Mouse (Mus musculus): Measurements from ENCODE around the gene Mre11a. TPM values are rescaled to one million over a fixed set of nuclear protein-coding genes. Genes with fewer than 3 reads are reported as not detected.
A peak's percentile ranks its signal among the peaks of the same experiment; 100 is the strongest.

The Mre11a gene
- polyA plus RNA-seq, 1 experiment from 2014 or later, result 10.3 TPM

DNA sequence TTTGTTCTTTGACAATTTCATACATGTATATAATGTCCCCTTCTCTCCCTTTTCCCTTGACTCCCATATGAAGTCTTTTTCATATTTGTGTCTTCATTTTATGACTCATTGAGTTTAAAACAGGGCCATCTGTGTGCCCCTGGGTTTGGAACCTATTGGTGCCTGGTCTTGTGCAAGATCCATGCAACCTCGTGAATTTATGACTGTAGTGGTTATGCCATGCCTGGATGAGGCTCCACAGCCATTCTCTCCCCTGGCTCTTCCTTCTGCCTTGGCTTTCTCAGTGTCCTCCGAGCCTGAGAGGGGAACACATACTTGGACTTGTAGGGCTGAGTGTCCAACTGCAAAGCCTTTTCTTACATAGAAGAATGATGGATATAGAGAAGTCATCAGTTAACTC, 21.3 kb downstream of the Mre11a start:
- no peak overlapping the region for H3K9ac ChIP-seq (ENCODE audit: low read depth, low read length)
- H3K4me1 ChIP-seq (ENCODE audit: control insufficient read depth, insufficient read depth, low read depth, low read length), result no peaks in the 10 kb centered on the region
- 93% methylated on average over 2 of the region's 2 CpGs for WGBS
- no peaks in the 10 kb centered on the region for H3K9me3 ChIP-seq (ENCODE audit: control insufficient read depth, low read length)
- no peak overlapping the region for H3K4me3 ChIP-seq (ENCODE audit: low read length)
- no peaks in the 10 kb centered on the region for H3K27me3 ChIP-seq (replicated peaks; ENCODE audit: control insufficient read depth, insufficient read depth, low read length)
- peaks cover 15% of the 10 kb centered on the region for H3K36me3 ChIP-seq (ENCODE audit: control insufficient read depth, insufficient read depth, low read length)
- no peak for ATAC-seq
- no peak overlapping the region for H3K4me2 ChIP-seq (ENCODE audit: low read length)
- H3K27ac ChIP-seq (ENCODE audit: low read depth, low read length), result no peak overlapping the region

DNA sequence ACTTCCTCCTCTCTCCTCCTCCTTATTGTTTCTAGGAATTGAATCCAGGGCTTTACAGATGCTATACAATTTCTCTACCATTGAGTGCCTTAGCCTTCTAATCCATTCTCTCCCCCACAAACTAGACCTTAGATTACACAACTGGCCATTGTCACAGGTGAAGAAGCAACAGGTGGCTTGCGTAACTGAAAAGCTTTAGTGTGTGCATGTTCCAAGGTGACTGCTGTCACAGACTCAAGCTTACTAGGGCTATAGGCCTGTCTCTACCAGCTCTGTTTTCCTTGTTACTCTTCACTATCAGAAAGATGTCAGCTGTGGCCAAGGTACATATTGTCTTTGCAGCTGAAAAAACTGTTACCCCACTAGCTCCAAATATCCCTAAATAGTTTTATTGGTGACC, 22.3 kb downstream of the Mre11a start:
- WGBS, result 97% methylated on average over 1 of the region's 1 CpGs
- Histone ChIP-seq H3K27me3 (replicated peaks; ENCODE audit: control insufficient read depth, insufficient read depth, low read length) (no peaks in the 10 kb centered on the region), H3K9me3 (ENCODE audit: control insufficient read depth, low read length) (no peaks in the 10 kb centered on the region), H3K9ac (ENCODE audit: low read depth, low read length) (no peak overlapping the region), H3K4me1 (ENCODE audit: control insufficient read depth, insufficient read depth, low read depth, low read length) (no peaks in the 10 kb centered on the region), H3K4me3 (ENCODE audit: low read length) (no peak overlapping the region), H3K4me2 (ENCODE audit: low read length) (no peak overlapping the region), H3K36me3 (ENCODE audit: control insufficient read depth, insufficient read depth, low read length) (peaks cover 11% of the 10 kb centered on the region), H3K27ac (ENCODE audit: low read depth, low read length) (no peak overlapping the region)
- ATAC-seq, result no peak

DNA sequence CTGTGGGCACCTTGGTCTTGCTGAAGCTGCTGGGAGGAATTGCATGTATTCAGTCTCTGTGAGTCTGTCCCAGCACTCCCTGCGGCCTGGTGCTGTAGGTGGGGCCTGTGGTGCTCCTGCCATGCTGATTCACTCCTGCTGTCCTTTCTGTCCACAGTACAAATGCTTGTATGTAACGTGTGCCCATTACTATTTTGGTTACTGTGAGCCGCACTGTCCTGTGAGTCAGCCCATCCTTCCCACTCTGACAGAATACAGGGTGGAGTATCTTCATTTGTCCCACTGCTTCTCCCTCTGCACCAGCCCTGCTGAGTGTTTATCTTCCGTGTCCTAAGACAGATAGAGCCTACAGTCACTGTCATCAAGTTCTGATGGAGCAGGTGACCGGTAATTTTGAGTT, 25.7 kb downstream of the Mre11a start:
- ATAC-seq, result no peak
- Histone ChIP-seq H3K4me1 (ENCODE audit: control insufficient read depth, insufficient read depth, low read depth, low read length) (no peaks in the 10 kb centered on the region), H3K9ac (ENCODE audit: low read depth, low read length) (no peak overlapping the region), H3K36me3 (ENCODE audit: control insufficient read depth, insufficient read depth, low read length) (peaks cover 16% of the 10 kb centered on the region), H3K4me2 (ENCODE audit: low read length) (no peak overlapping the region), H3K27ac (ENCODE audit: low read depth, low read length) (no peak overlapping the region), H3K9me3 (ENCODE audit: control insufficient read depth, low read length) (no peaks in the 10 kb centered on the region), H3K27me3 (replicated peaks; ENCODE audit: control insufficient read depth, insufficient read depth, low read length) (no peaks in the 10 kb centered on the region), H3K4me3 (ENCODE audit: low read length) (no peak overlapping the region)
- 97% methylated on average over 5 of the region's 5 CpGs for WGBS

DNA sequence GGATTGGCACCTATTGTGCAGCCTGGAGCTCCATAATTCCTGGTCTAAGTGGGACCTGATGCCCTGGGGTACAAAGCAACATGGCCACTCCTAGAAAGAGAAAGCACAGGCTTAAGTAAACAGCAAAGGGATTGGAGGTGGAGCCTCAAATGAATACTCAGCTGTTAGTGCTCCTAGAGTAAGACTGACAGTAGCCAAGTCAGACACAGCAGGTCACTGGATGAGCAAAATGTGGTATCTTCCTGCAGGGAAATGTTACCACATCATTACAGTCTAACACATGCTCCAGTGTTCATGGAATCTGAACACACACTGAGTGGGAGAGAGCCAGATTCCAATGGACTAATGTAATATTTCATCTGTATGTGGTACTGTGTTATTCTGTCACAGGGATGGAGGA, 36.9 kb downstream of the Mre11a start:
- Histone ChIP-seq H3K4me3 (ENCODE audit: low read length) (no peak overlapping the region), H3K27me3 (replicated peaks; ENCODE audit: control insufficient read depth, insufficient read depth, low read length) (no peaks in the 10 kb centered on the region), H3K9ac (ENCODE audit: low read depth, low read length) (no peak overlapping the region), H3K4me1 (ENCODE audit: control insufficient read depth, insufficient read depth, low read depth, low read length) (no peaks in the 10 kb centered on the region), H3K9me3 (ENCODE audit: control insufficient read depth, low read length) (no peaks in the 10 kb centered on the region), H3K4me2 (ENCODE audit: low read length) (no peak overlapping the region), H3K36me3 (ENCODE audit: control insufficient read depth, insufficient read depth, low read length) (peaks cover 9% of the 10 kb centered on the region; the same call in 1 of the 2 replicates), H3K27ac (ENCODE audit: low read depth, low read length) (no peak overlapping the region)
- ATAC-seq, result no peak

DNA sequence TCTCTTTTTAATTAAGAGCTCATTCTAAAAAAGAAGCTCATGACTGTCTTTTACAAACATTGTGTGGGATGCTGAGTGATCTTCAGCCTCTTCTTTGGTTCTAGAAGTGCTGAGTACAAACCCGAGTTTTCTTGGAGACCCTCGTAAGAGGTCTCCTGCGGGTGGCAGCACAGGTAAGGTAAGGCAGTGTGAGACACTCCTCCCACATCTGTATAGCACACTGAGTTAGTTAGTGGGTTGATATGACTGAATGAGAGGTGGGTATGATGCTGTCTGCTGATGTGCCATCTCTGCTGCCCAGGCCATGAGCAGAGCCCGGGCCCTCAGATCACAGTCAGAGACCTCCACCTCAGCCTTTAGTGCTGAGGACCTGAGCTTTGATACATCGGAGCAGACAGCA, 40.4 kb downstream of the Mre11a start:
- ATAC-seq, result 0 out of 2 replicates have a peak, but pooled peaks have one; percentile 37
- 92% methylated on average over 5 of the region's 5 CpGs for WGBS

DNA sequence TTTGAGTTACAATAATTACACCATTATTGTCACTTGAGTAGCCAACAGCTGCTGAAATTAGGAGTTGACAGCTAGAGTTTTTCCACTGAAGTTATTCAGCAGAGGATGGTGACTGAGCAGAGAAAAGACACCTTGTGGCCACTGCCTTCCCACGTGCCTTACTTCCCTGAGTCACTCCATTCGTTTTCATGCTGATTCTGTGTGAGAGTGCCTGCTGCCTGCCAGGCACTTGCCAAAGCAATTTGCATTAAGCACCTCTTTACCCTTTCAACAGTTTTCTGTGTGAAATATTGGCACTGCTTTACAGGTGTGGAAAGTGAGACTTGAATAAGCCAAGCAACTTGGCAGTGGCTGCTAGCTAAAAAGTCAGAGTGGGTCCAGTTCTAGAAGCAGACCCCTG, 43.4 kb downstream of the Mre11a start:
- Histone ChIP-seq H3K4me1 (ENCODE audit: control insufficient read depth, insufficient read depth, low read depth, low read length) (no peaks in the 10 kb centered on the region), H3K4me3 (ENCODE audit: low read length) (no peak overlapping the region), H3K27me3 (replicated peaks; ENCODE audit: control insufficient read depth, insufficient read depth, low read length) (no peaks in the 10 kb centered on the region), H3K9ac (ENCODE audit: low read depth, low read length) (no peak overlapping the region), H3K27ac (ENCODE audit: low read depth, low read length) (no peak overlapping the region), H3K36me3 (ENCODE audit: control insufficient read depth, insufficient read depth, low read length) (peaks cover 2% of the 10 kb centered on the region; the same call in 1 of the 2 replicates), H3K9me3 (ENCODE audit: control insufficient read depth, low read length) (no peaks in the 10 kb centered on the region), H3K4me2 (ENCODE audit: low read length) (no peak overlapping the region)
- ATAC-seq, result no peak
- 69% methylated on average over 2 of the region's 2 CpGs for WGBS

More for the DNA sequence above, 40.4 kb downstream of the Mre11a start:
- Histone ChIP-seq H3K4me1 (ENCODE audit: control insufficient read depth, insufficient read depth, low read depth, low read length) (no peaks in the 10 kb centered on the region), H3K36me3 (ENCODE audit: control insufficient read depth, insufficient read depth, low read length) (no peaks in the 10 kb centered on the region), H3K27ac (ENCODE audit: low read depth, low read length) (no peak overlapping the region), H3K9ac (ENCODE audit: low read depth, low read length) (no peak overlapping the region), H3K9me3 (ENCODE audit: control insufficient read depth, low read length) (no peaks in the 10 kb centered on the region), H3K4me3 (ENCODE audit: low read length) (no peak overlapping the region), H3K4me2 (ENCODE audit: low read length) (no peak overlapping the region), H3K27me3 (replicated peaks; ENCODE audit: control insufficient read depth, insufficient read depth, low read length) (no peaks in the 10 kb centered on the region)

DNA sequence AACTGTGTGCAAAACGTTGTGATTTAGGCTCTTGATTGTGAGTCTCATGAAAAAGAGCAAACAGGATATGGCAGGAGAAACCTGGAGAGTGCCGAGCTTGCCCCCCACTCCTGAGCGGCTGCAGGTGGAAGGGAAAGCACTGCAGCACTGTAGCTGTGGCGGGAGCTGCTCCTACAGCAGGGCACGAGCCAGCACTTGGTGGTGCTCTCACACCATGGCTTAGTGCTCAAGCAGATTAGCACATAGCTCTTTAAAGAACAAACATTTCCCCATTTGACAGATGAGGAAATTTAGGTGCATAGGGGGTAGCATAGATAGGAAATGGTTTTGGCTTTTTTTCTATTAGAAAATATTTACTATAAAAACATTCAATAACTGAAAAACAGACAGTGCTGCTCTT, 47.6 kb downstream of the Mre11a start:
- no peaks in the 10 kb centered on the region for H3K27me3 ChIP-seq (replicated peaks; ENCODE audit: control insufficient read depth, insufficient read depth, low read length)
- WGBS, result 80% methylated on average over 5 of the region's 5 CpGs
- H3K4me2 ChIP-seq (ENCODE audit: low read length), result no peak overlapping the region
- no peak overlapping the region for H3K4me3 ChIP-seq (ENCODE audit: low read length)
- no peak overlapping the region for H3K9ac ChIP-seq (ENCODE audit: low read depth, low read length)
- no peak for ATAC-seq
- peaks cover 6% of the 10 kb centered on the region for H3K36me3 ChIP-seq (ENCODE audit: control insufficient read depth, insufficient read depth, low read length)
- no peaks in the 10 kb centered on the region for H3K4me1 ChIP-seq (ENCODE audit: control insufficient read depth, insufficient read depth, low read depth, low read length)
- no peaks in the 10 kb centered on the region for H3K9me3 ChIP-seq (ENCODE audit: control insufficient read depth, low read length)
- H3K27ac ChIP-seq (ENCODE audit: low read depth, low read length), result no peak overlapping the region

DNA sequence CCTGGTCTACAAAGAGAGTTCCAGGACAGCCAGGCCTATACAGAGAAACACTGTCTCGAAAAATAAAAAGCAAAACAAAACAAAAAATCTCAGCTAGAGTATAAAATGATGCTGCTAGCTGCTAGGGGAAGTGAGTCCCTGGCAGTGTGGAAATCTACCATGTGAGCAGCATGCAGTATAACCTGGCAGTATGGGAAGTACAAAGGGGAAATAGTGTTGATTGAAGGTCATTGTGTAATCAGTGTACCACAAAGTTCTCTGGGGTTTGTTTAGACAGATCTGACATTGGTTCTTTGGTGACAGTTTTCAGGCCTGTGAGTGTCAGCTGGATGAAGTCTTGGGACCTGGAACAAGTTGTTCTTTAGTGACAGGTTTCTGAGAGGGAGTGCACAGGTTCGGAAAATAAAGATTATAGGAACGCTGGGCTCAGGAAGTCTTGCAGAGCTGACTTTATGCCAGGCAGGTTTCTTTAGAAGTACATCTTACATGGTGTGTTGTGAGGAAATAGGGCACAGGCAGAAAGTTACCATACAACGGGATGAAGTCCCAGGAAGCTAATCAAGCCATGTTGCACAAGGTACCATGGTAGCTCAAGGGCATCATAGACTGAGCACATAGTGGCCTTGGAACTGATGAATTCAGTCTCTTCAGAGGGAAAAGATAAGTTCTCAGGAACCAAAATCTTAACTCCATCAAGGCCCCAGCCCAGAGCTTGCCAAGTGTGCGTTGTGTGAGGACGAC, 51.1 kb downstream of the Mre11a start:
- H3K36me3 ChIP-seq (ENCODE audit: control insufficient read depth, insufficient read depth, low read length), result peaks cover 6% of the 10 kb centered on the region
- no peak overlapping the region for H3K27ac ChIP-seq (ENCODE audit: low read depth, low read length)
- H3K9ac ChIP-seq (ENCODE audit: low read depth, low read length), result no peak overlapping the region
- 95% methylated on average over 6 of the region's 6 CpGs for WGBS
- no peak overlapping the region for H3K4me3 ChIP-seq (ENCODE audit: low read length)
- H3K9me3 ChIP-seq (ENCODE audit: control insufficient read depth, low read length), result no peaks in the 10 kb centered on the region
- ATAC-seq, result no peak
- no peaks in the 10 kb centered on the region for H3K4me1 ChIP-seq (ENCODE audit: control insufficient read depth, insufficient read depth, low read depth, low read length)
- no peaks in the 10 kb centered on the region for H3K27me3 ChIP-seq (replicated peaks; ENCODE audit: control insufficient read depth, insufficient read depth, low read length)
- no peak overlapping the region for H3K4me2 ChIP-seq (ENCODE audit: low read length)

DNA sequence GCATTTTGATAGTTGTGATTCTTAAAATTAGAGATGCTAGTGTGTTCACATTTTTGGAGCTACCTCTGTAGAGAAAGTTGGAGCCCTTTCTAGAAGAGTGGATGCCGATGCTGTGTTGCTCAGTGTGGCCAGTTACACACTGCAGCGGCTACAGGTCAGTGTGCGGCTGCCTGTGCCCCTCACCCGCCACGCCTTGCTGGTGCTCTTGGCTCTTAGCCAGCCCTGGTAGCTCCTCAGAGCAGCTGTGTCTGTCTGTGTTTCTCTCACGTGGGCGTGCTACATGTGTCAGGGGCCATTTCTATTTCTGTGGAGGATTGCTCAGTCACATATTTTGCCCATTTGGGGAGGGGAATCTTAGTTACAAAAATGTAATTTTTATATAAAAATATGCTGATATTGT, 55.1 kb downstream of the Mre11a start:
- Histone ChIP-seq H3K27ac (ENCODE audit: low read depth, low read length) (no peak overlapping the region), H3K4me3 (ENCODE audit: low read length) (no peak overlapping the region), H3K36me3 (ENCODE audit: control insufficient read depth, insufficient read depth, low read length) (peaks cover 4% of the 10 kb centered on the region; the same call in 1 of the 2 replicates), H3K9ac (ENCODE audit: low read depth, low read length) (no peak overlapping the region), H3K4me1 (ENCODE audit: control insufficient read depth, insufficient read depth, low read depth, low read length) (no peaks in the 10 kb centered on the region), H3K9me3 (ENCODE audit: control insufficient read depth, low read length) (no peaks in the 10 kb centered on the region), H3K27me3 (replicated peaks; ENCODE audit: control insufficient read depth, insufficient read depth, low read length) (no peaks in the 10 kb centered on the region), H3K4me2 (ENCODE audit: low read length) (no peak overlapping the region)
- 26% methylated on average over 7 of the region's 7 CpGs for WGBS
- peak; percentile 62; the same call in 1 of the 2 replicates for ATAC-seq

All from hindbrain, embryonic 16.5 days (tissue).